ENCODE assay signal across 13 mouse cellular contexts in the genomic region with DNA sequence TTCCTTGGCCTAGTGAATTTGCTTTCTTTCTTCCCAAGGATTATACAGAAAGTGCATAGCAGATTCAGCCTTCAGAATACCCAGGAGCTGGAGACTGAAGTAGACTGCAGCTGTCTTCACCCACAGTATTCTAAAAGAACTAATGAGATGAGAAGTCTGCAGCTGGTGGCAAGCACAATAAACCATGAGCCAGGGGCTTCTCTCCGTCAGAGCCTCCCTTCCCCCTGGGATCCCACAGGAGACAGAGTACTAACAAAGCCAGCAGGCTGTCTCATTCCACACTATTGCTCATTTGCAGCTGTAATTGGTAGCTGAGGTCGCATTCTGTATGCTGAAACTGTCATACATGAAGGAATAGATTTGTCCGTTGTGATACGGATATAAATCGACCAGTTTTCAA. TPM values are rescaled to one million over a fixed set of nuclear protein-coding genes. Genes with fewer than 3 reads are reported as not detected.
DNase-seq lines count a peak whose midpoint lies in the region; ATAC-seq and TF ChIP-seq lines count a peak whose summit lies in the region.
"Had no signal": no experiment of that assay in that cellular context is flagged by ENCODE, and none has a peak within 500 bp of the region (broad histone marks: within the 10 kb centered on the region; RNA-seq: fewer than 3 reads in every experiment).

No protein-coding gene starts in this region.

- peaks cover 11% of the 10 kb centered on the region for H3K4me1 ChIP-seq in forebrain, postnatal 0 days (ENCODE audit: insufficient read depth)
- peaks cover 31% of the 10 kb centered on the region for H3K4me1 ChIP-seq in midbrain, embryonic 12.5 days
- H3K4me1 ChIP-seq: liver, embryonic 12.5 days had no signal

- H3K27me3 ChIP-seq in forebrain, postnatal 0 days (ENCODE audit: insufficient read depth, low read length): no peaks in the 10 kb centered on the region
- H3K27me3 ChIP-seq in midbrain, embryonic 12.5 days: no peaks in the 10 kb centered on the region
- H3K27me3 ChIP-seq: heart, embryonic 12.5 days; liver, embryonic 12.5 days had no signal

- DNase-seq in layer of hippocampus, adult 2 months (ENCODE audit: low spot score in 2 of 2): no peak
- DNase-seq in layer of hippocampus, postnatal 25 days (ENCODE audit: extremely low spot score in 1 of 2, low spot score in 1 of 2): no peak
- DNase-seq in forebrain, postnatal 0 days: peak; percentile 68
- DNase-seq in kidney, postnatal 14 days: no peak
- no peak for DNase-seq in kidney, postnatal 25 days
- no peak for DNase-seq in right cerebral cortex, postnatal 4 days
- DNase-seq: kidney, postnatal 4 days; lung, postnatal 14 days; thymus, postnatal 25 days had no signal

- no peak for TF ChIP-seq CTCF in layer of hippocampus, adult 2 months (conservative IDR thresholded peaks at IDR 0.05)
- no peak for TF ChIP-seq CTCF in forebrain, postnatal 0 days (IDR thresholded peaks at IDR 0.05; ENCODE audit: low read depth)

- 30% methylated on average over 5 of the region's 5 CpGs for WGBS in forebrain, postnatal 0 days
- 42% methylated on average over 5 of the region's 5 CpGs for WGBS in midbrain, embryonic 12.5 days

- H3K9me3 ChIP-seq in forebrain, postnatal 0 days (ENCODE audit: low read length): no peaks in the 10 kb centered on the region
- H3K9me3 ChIP-seq in midbrain, embryonic 12.5 days: no peaks in the 10 kb centered on the region
- H3K9me3 ChIP-seq: heart, embryonic 12.5 days; liver, embryonic 12.5 days had no signal

- no peak overlapping the region for H3K4me3 ChIP-seq in layer of hippocampus, adult 2 months
- no peak overlapping the region for H3K4me3 ChIP-seq in forebrain, postnatal 0 days (ENCODE audit: low read depth, low read length)
- no peak overlapping the region for H3K4me3 ChIP-seq in midbrain, embryonic 12.5 days
- H3K4me3 ChIP-seq: heart, embryonic 12.5 days; liver, embryonic 12.5 days had no signal

- no peak overlapping the region; the same call in 1 of the 2 replicates for H3K9ac ChIP-seq in forebrain, postnatal 0 days
- no peak overlapping the region for H3K9ac ChIP-seq in midbrain, embryonic 12.5 days (replicated peaks)
- H3K9ac ChIP-seq: heart, embryonic 12.5 days; liver, embryonic 12.5 days had no signal

- peak overlapping the region; percentile 46; the same call in 1 of the 2 replicates for H3K27ac ChIP-seq in layer of hippocampus, adult 2 months
- peak overlapping the region; percentile 75 for H3K27ac ChIP-seq in forebrain, postnatal 0 days (ENCODE audit: low read depth, low read length)
- H3K27ac ChIP-seq in midbrain, embryonic 12.5 days (replicated peaks): peak overlapping the region; percentile 89
- H3K27ac ChIP-seq: liver, embryonic 12.5 days had no signal

- peaks cover 36% of the 10 kb centered on the region for H3K36me3 ChIP-seq in forebrain, postnatal 0 days (ENCODE audit: insufficient read depth)
- peaks cover 42% of the 10 kb centered on the region for H3K36me3 ChIP-seq in midbrain, embryonic 12.5 days

- no peak overlapping the region for H3K4me2 ChIP-seq in forebrain, postnatal 0 days (ENCODE audit: low read depth)
- H3K4me2 ChIP-seq in midbrain, embryonic 12.5 days (replicated peaks): 0 out of 2 replicates have a peak overlapping the region, but pooled peaks have one; percentile 13
- H3K4me2 ChIP-seq: heart, embryonic 12.5 days; liver, embryonic 12.5 days had no signal

- peak; percentile 93 for ATAC-seq in forebrain, postnatal 0 days
- peak; percentile 79 for ATAC-seq in midbrain, embryonic 12.5 days (ENCODE audit: low FRiP score, low read depth)
- ATAC-seq: inflammation-experienced regulatory T-cells, adult 6 months; liver, embryonic 12.5 days had no signal

RNA-seq across cellular contexts. Expression of gene Pitpnb, which starts 38.0 kb away (rescaled TPM):
- total RNA-seq in layer of hippocampus, adult 2 months (2021): 10 to 100 TPM; 80.2 to 82.3 TPM
- total RNA-seq in layer of hippocampus, postnatal 25 days (2021): 10 to 100 TPM; 75.8 to 79.9 TPM
- 8.3 and 11.2 TPM in 2 replicates for total RNA-seq in forebrain, postnatal 0 days (2014; rRNA removed)
- polyA plus RNA-seq in forebrain, postnatal 0 days (2015; fragmentation: Nextera tagmentation; extraction: Ambion mirVana): 80.6 and 93.0 TPM in 2 replicates
- polyA plus RNA-seq in midbrain, embryonic 12.5 days (2016; fragmentation: Nextera tagmentation; extraction: Ambion mirVana): 110 and 113 TPM in 2 replicates

RNA-seq across cellular contexts. Expression of gene Mn1, which starts 48.6 kb away (rescaled TPM):
- 10 to 100 TPM; 38.4 to 45.6 TPM for total RNA-seq in layer of hippocampus, adult 2 months (2021)
- total RNA-seq in layer of hippocampus, postnatal 25 days (2021): 10 to 100 TPM; 40.0 to 40.1 TPM
- total RNA-seq in forebrain, postnatal 0 days (2014; rRNA removed): 108 and 123 TPM in 2 replicates
- 57.9 and 73.2 TPM in 2 replicates for polyA plus RNA-seq in forebrain, postnatal 0 days (2015; fragmentation: Nextera tagmentation; extraction: Ambion mirVana)
- polyA plus RNA-seq in midbrain, embryonic 12.5 days (2016; fragmentation: Nextera tagmentation; extraction: Ambion mirVana): 55.9 and 61.8 TPM in 2 replicates
- polyA plus RNA-seq: inflammation-experienced regulatory T-cells, adult 6 months had no signal
